Mouse (Mus musculus): ENCODE data around the gene Asic4.
A peak's percentile ranks its signal among the peaks of the same experiment; 100 is the strongest.

DNA sequence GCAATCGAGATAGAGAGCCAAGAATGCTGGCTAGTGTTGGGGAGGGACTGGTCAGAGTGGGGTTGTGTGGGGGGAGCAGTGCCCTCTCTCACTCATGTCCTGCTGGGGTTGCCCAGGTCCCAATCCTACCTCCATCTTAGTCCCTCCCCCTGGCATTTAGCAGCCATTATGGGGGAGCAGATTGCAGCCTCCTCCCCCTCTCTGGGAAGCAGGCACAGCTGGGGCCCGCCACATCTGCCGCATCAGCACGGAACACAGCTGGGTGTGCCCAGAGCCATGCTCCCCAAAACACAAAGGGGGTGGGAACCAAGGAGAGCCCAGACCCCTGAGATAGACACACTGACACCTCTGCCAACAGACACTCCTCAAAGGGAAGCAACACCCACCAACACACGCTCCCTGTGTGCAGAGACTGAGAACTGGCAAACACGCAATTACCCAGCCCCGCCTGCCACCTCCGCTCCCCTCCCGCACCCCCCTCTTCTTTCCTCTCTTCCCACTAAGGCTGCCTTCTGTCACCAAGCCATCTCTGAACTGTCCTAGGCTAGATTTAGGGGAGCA is 5.0 kb upstream of the Asic4 start:
- TF ChIP-seq POLR2AphosphoS2 (IDR thresholded peaks at IDR 0.05; ENCODE audit: insufficient read length, low read depth) = peak; percentile 32
- no peak for TF ChIP-seq E2F4 (IDR thresholded peaks at IDR 0.05; ENCODE audit: insufficient read depth)
- TF ChIP-seq POLR2A (IDR thresholded peaks at IDR 0.05; ENCODE audit: insufficient read length, low read depth) = no peak
- TF ChIP-seq MYOD1 (IDR thresholded peaks at IDR 0.05; ENCODE audit: control insufficient read depth in 1 of 3, insufficient read length in 2 of 3, low read depth in 2 of 3) = no peak
- no peak for TF ChIP-seq MYOG (IDR thresholded peaks at IDR 0.05; ENCODE audit: control insufficient read depth in 1 of 3, insufficient read depth in 1 of 3, insufficient read length in 2 of 3, low read depth in 2 of 3)
- TF ChIP-seq MAX (IDR thresholded peaks at IDR 0.05; ENCODE audit: low read depth) = no peak
- no peak for TF ChIP-seq CEBPB (IDR thresholded peaks at IDR 0.05; ENCODE audit: insufficient read depth, poor library complexity, severe bottlenecking)
- no peak for TF ChIP-seq USF1 (IDR thresholded peaks at IDR 0.05; ENCODE audit: low read depth)
- TF ChIP-seq TCF12 (IDR thresholded peaks at IDR 0.05; ENCODE audit: insufficient read depth, poor library complexity, severe bottlenecking) = no peak
- no peak for TF ChIP-seq SRF (IDR thresholded peaks at IDR 0.05; ENCODE audit: control insufficient read depth, insufficient read length, low read depth)
- TF ChIP-seq TCF3 (IDR thresholded peaks at IDR 0.05; ENCODE audit: insufficient read length, low read depth) = no peak
- no peak for TF ChIP-seq REST (IDR thresholded peaks at IDR 0.05; ENCODE audit: insufficient read depth, insufficient read length)
